Mouse (Mus musculus): ENCODE data around the gene Sfswap. TPM values are rescaled to one million over a fixed set of nuclear protein-coding genes. Genes with fewer than 3 reads are reported as not detected.

Sfswap gene
- 80.6 and 84.7 TPM in 2 replicates for polyA plus RNA-seq (2012; rRNA removed)

GRCm38 (mm10) chr5:129500722-129501634 lies at the start of gene Sfswap:
Gene Sfswap (plus strand): TSS chr5:129501221.

GRCm38 (mm10) chr5:129583761-129584582 lies 83.0 kb downstream of the Sfswap start, which contains the start of gene Mmp17:
Gene Mmp17 (plus strand): TSS chr5:129584169.

Other genes with a start within 250 kb of the Sfswap start
- 12.2 and 14.5 TPM in 2 replicates for gene Mmp17, start 82.9 kb downstream of the Sfswap start, polyA plus RNA-seq (2012; rRNA removed)
- 0.70 and 0.78 TPM in 2 replicates for gene Zfp11, start 168.9 kb downstream of the Sfswap start, polyA plus RNA-seq (2012; rRNA removed)
- not detected in 2 replicates for gene Sept14, start 207.3 kb downstream of the Sfswap start, polyA plus RNA-seq (2012; rRNA removed)
- gene Mrps17, start 214.3 kb downstream of the Sfswap start, polyA plus RNA-seq (2012; rRNA removed): 47.1 and 69.6 TPM in 2 replicates
- gene Nipsnap2, start 223.8 kb downstream of the Sfswap start, polyA plus RNA-seq (2012; rRNA removed): 40.6 and 48.4 TPM in 2 replicates

Measured in colon, adult 2 months (tissue).